Mouse (Mus musculus): ENCODE measurements around the gene Aak1. TPM values are rescaled to one million over a fixed set of nuclear protein-coding genes. Genes with fewer than 3 reads are reported as not detected.

Gene Aak1
- polyA plus RNA-seq, 1 experiment = 21.5 TPM

DNA sequence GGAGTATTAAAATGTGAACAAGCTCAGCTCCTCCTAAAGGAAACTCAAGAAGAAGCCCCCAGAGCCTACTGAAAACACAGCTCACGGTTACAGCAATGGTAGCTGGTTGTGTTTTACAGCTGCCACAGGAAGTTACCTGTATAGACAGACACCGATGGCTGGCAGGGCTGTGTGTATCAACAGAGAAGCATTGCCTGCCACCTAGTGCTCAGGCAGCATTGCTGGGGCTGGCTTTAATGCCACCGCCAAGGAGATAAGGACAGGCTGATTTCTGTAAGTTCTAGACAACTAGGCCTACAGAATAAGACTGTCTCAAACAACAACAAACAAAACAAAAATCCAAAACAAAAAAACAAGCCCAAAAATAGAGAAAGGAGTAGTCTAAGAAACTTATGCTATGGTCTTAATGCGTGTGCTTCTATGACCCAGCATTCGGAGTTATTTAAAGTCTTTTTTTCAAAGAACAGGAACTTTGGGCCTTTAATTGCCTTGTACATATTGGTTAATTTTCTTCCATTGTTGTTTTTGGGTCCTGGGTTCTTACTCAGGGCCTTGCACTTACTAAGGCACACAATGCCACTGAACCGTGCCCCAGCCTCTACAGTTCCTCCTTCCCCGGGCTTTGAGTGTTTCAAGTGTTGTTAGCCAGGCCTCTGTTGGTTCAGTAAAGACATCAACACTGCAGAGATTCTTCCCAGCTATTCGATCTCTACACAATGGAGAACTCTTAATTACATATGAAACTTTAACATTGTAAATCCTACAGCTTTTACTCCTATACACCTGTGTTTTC is 136.2 kb downstream of the Aak1 start:
- TF ChIP-seq CTCF (IDR thresholded peaks at IDR 0.05; ENCODE audit: extremely low read depth, insufficient read depth, insufficient read length, insufficient replicate concordance) = no peak
- TF ChIP-seq POLR2A (IDR thresholded peaks at IDR 0.05; ENCODE audit: low read depth, low read length) = no peak
- Histone ChIP-seq H3K4me1 (ENCODE audit: control insufficient read depth, insufficient read depth, insufficient read length) (no peaks in the 10 kb centered on the region), H3K27ac (ENCODE audit: insufficient read depth, low read length) (no peak overlapping the region), H3K27me3 (ENCODE audit: control insufficient read depth, insufficient read depth, low read length) (no peaks in the 10 kb centered on the region), H3K4me3 (ENCODE audit: extremely low read depth, insufficient read depth, insufficient read length) (no peak overlapping the region), H3K36me3 (ENCODE audit: control insufficient read depth, insufficient read depth, low read length) (peaks cover 4% of the 10 kb centered on the region; the same call in 1 of the 2 replicates)
- WGBS = 76% methylated on average over 8 of the region's 8 CpGs
- DNase-seq (ENCODE audit: low read depth in 1 of 2, low spot score in 2 of 2) = no peak

GRCm38 (mm10) chr6:86989576-86989975 is 140.3 kb downstream of the Aak1 start:
- H3K4me1 ChIP-seq (ENCODE audit: control insufficient read depth, insufficient read depth, insufficient read length) = no peaks in the 10 kb centered on the region
- no peaks in the 10 kb centered on the region for H3K27me3 ChIP-seq (ENCODE audit: control insufficient read depth, insufficient read depth, low read length)
- H3K27ac ChIP-seq (ENCODE audit: insufficient read depth, low read length) = no peak overlapping the region
- no peak for DNase-seq (ENCODE audit: low read depth in 1 of 2, low spot score in 2 of 2)
- H3K36me3 ChIP-seq (ENCODE audit: control insufficient read depth, insufficient read depth, low read length) = 0 out of 2 replicates have a peak, but pooled peaks cover 1% of the 10 kb centered on the region
- no peak for TF ChIP-seq CTCF (IDR thresholded peaks at IDR 0.05; ENCODE audit: extremely low read depth, insufficient read depth, insufficient read length, insufficient replicate concordance)
- no peak for TF ChIP-seq POLR2A (IDR thresholded peaks at IDR 0.05; ENCODE audit: low read depth, low read length)
- 92% methylated on average over 6 of the region's 6 CpGs for WGBS
- no peak overlapping the region for H3K4me3 ChIP-seq (ENCODE audit: extremely low read depth, insufficient read depth, insufficient read length)

GRCm38 (mm10) chr6:86991041-86991440 is 141.7 kb downstream of the Aak1 start:
- H3K4me3 ChIP-seq (ENCODE audit: extremely low read depth, insufficient read depth, insufficient read length) = no peak overlapping the region
- no peak overlapping the region for H3K27ac ChIP-seq (ENCODE audit: insufficient read depth, low read length)
- 92% methylated on average over 3 of the region's 3 CpGs for WGBS
- TF ChIP-seq POLR2A (IDR thresholded peaks at IDR 0.05; ENCODE audit: low read depth, low read length) = no peak
- TF ChIP-seq CTCF (IDR thresholded peaks at IDR 0.05; ENCODE audit: extremely low read depth, insufficient read depth, insufficient read length, insufficient replicate concordance) = no peak
- no peaks in the 10 kb centered on the region for H3K27me3 ChIP-seq (ENCODE audit: control insufficient read depth, insufficient read depth, low read length)
- no peaks in the 10 kb centered on the region for H3K4me1 ChIP-seq (ENCODE audit: control insufficient read depth, insufficient read depth, insufficient read length)
- peaks cover 5% of the 10 kb centered on the region for H3K36me3 ChIP-seq (ENCODE audit: control insufficient read depth, insufficient read depth, low read length)
- no peak for DNase-seq (ENCODE audit: low read depth in 1 of 2, low spot score in 2 of 2)

- H3K4me1 ChIP-seq (ENCODE audit: control insufficient read depth, insufficient read depth, insufficient read length) = no peaks in the 10 kb centered on the region
- 96% methylated on average over 8 of the region's 8 CpGs for WGBS
Observed at GRCm38 (mm10) chr6:86992349-86992748, 143.0 kb downstream of the Aak1 start.

DNA sequence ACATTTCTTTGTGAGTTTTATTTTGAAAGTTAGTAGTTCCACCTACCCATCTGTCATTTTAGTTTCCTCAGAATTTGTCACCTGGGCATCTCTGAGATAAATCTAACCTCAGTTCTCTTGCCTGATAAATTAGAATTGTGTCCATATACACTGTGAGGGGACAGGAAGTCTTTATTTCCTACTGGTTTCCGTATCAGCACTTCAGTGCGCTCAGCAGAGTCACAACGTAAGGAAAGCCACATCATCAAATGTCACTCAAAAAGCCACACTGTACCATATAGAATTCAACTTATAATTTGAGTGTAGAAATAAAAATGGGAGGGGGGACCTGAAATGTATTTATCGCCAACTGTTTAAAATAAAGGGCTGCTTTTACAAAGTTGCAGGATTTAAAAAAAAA is 144.9 kb downstream of the Aak1 start:
- TF ChIP-seq POLR2A (IDR thresholded peaks at IDR 0.05; ENCODE audit: low read depth, low read length) = no peak
- TF ChIP-seq CTCF (IDR thresholded peaks at IDR 0.05; ENCODE audit: extremely low read depth, insufficient read depth, insufficient read length, insufficient replicate concordance) = no peak
- H3K4me1 ChIP-seq (ENCODE audit: control insufficient read depth, insufficient read depth, insufficient read length) = no peaks in the 10 kb centered on the region
- peaks cover 15% of the 10 kb centered on the region for H3K36me3 ChIP-seq (ENCODE audit: control insufficient read depth, insufficient read depth, low read length)
- 32% methylated on average over 4 of the region's 4 CpGs for WGBS
- no peak for DNase-seq (ENCODE audit: low read depth in 1 of 2, low spot score in 2 of 2)
- H3K27me3 ChIP-seq (ENCODE audit: control insufficient read depth, insufficient read depth, low read length) = no peaks in the 10 kb centered on the region
- no peak overlapping the region for H3K4me3 ChIP-seq (ENCODE audit: extremely low read depth, insufficient read depth, insufficient read length)
- H3K27ac ChIP-seq (ENCODE audit: insufficient read depth, low read length) = no peak overlapping the region

More at GRCm38 (mm10) chr6:86992349-86992748, 143.0 kb downstream of the Aak1 start:
- Histone ChIP-seq H3K36me3 (ENCODE audit: control insufficient read depth, insufficient read depth, low read length) (peaks cover 10% of the 10 kb centered on the region), H3K4me3 (ENCODE audit: extremely low read depth, insufficient read depth, insufficient read length) (no peak overlapping the region), H3K27ac (ENCODE audit: insufficient read depth, low read length) (no peak overlapping the region), H3K27me3 (ENCODE audit: control insufficient read depth, insufficient read depth, low read length) (no peaks in the 10 kb centered on the region)
- no peak for TF ChIP-seq CTCF (IDR thresholded peaks at IDR 0.05; ENCODE audit: extremely low read depth, insufficient read depth, insufficient read length, insufficient replicate concordance)
- DNase-seq (ENCODE audit: low read depth in 1 of 2, low spot score in 2 of 2) = no peak

- Histone ChIP-seq H3K27me3 (ENCODE audit: control insufficient read depth, insufficient read depth, low read length) (no peaks in the 10 kb centered on the region), H3K36me3 (ENCODE audit: control insufficient read depth, insufficient read depth, low read length) (peaks cover 16% of the 10 kb centered on the region), H3K27ac (ENCODE audit: insufficient read depth, low read length) (no peak overlapping the region), H3K4me3 (ENCODE audit: extremely low read depth, insufficient read depth, insufficient read length) (no peak overlapping the region), H3K4me1 (ENCODE audit: control insufficient read depth, insufficient read depth, insufficient read length) (no peaks in the 10 kb centered on the region)
- DNase-seq (ENCODE audit: low read depth in 1 of 2, low spot score in 2 of 2) = no peak
- TF ChIP-seq CTCF (IDR thresholded peaks at IDR 0.05; ENCODE audit: extremely low read depth, insufficient read depth, insufficient read length, insufficient replicate concordance) = no peak
- no peak for TF ChIP-seq POLR2A (IDR thresholded peaks at IDR 0.05; ENCODE audit: low read depth, low read length)
- WGBS = 90% methylated on average over 5 of the region's 5 CpGs
Observed at GRCm38 (mm10) chr6:86996629-86997307, 147.5 kb downstream of the Aak1 start.

GRCm38 (mm10) chr6:86997360-86997759 is 148.0 kb downstream of the Aak1 start:
- Histone ChIP-seq H3K4me3 (ENCODE audit: extremely low read depth, insufficient read depth, insufficient read length) (no peak overlapping the region), H3K4me1 (ENCODE audit: control insufficient read depth, insufficient read depth, insufficient read length) (peaks cover 1% of the 10 kb centered on the region; the same call in 1 of the 2 replicates), H3K36me3 (ENCODE audit: control insufficient read depth, insufficient read depth, low read length) (peaks cover 16% of the 10 kb centered on the region), H3K27ac (ENCODE audit: insufficient read depth, low read length) (no peak overlapping the region), H3K27me3 (ENCODE audit: control insufficient read depth, insufficient read depth, low read length) (no peaks in the 10 kb centered on the region)
- TF ChIP-seq POLR2A (IDR thresholded peaks at IDR 0.05; ENCODE audit: low read depth, low read length) (no peak), CTCF (IDR thresholded peaks at IDR 0.05; ENCODE audit: extremely low read depth, insufficient read depth, insufficient read length, insufficient replicate concordance) (no peak)
- no peak for DNase-seq (ENCODE audit: low read depth in 1 of 2, low spot score in 2 of 2)
- WGBS = 93% methylated on average over 6 of the region's 6 CpGs
